Mouse (Mus musculus) heart, embryonic 10.5 days (tissue): Measurements from ENCODE around the gene Ppp1r9a. TPM values are rescaled to one million over a fixed set of nuclear protein-coding genes. Genes with fewer than 3 reads are reported as not detected.

Experiments used
- DNase-seq: peaks from one replicate; pipeline ENCODE4 v3.0.0-alpha.2; 2017; ENCODE audit warnings: low spot score
- H3K27ac ChIP-seq: fragments of 300-500 bp; sonication (generic); 2 replicates; pipeline ENCODE4 v1.5.1; 2016; ENCODE audit warnings: mild to moderate bottlenecking
- H3K27me3 ChIP-seq: fragments of 300-500 bp; sonication (generic); 2 replicates; pipeline ENCODE4 v1.6.1; 2016; ENCODE audit warnings: mild to moderate bottlenecking; ENCODE audit not compliant: poor library complexity, insufficient read depth, severe bottlenecking
- H3K36me3 ChIP-seq: fragments of 300-500 bp; sonication (generic); 2 replicates; pipeline ENCODE4 v1.6.1; 2016; ENCODE audit warnings: mild to moderate bottlenecking, moderate library complexity
- H3K4me1 ChIP-seq: fragments of 300-500 bp; sonication (generic); 2 replicates; pipeline ENCODE4 v1.6.1; 2016; ENCODE audit warnings: mild to moderate bottlenecking
- H3K4me3 ChIP-seq: fragments of 300-500 bp; sonication (generic); 2 replicates; pipeline ENCODE4 v1.5.1; 2016; ENCODE audit warnings: mild to moderate bottlenecking, moderate library complexity
- H3K9me3 ChIP-seq: fragments of 300-500 bp; sonication (generic); 2 replicates; pipeline ENCODE4 v1.6.1; 2016; ENCODE audit warnings: mild to moderate bottlenecking, moderate library complexity
- WGBS: fragments of 180-500 bp; shearing (Covaris S2); methylation state at CpG from one replicate; pipeline ENCODE4 v1.1.7; 2016; 5-methylcytosine and 5-hydroxymethylcytosine counted together
- polyA plus RNA-seq: library from polyadenylated mRNA; unstranded; fragments of >200 nt; fragmentation: Nextera tagmentation; extraction: Ambion mirVana; gene quantifications from 2 replicates; pipeline ENCODE4 v1.2.1, GENCODE M21; 2016

The Ppp1r9a gene
- polyA plus RNA-seq, 1 experiment from 2014 or later = 21.4 TPM

DNA sequence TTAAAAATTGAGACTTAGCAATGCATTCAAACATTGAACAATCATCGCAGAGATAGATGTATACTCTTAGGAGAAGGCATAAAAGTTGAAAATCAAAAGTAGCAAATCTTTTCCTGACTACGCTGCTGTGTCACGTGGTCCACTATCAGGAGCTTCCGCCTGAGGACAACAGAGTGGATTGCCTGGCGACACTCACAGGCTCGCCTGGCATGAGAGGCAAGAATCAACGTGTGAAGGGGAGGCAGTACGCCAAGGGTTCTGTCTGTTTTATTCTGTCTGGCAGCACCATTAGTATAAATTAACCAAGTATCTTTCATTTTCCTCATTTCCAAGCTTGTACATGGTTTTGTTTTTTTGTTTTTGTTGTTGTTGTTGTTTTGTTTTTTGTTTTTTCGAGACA, 68.5 kb downstream of the Ppp1r9a start:
- no peak overlapping the region for H3K4me3 ChIP-seq
- peaks cover 12% of the 10 kb centered on the region; the same call in 1 of the 2 replicates for H3K4me1 ChIP-seq
- H3K9me3 ChIP-seq = no peaks in the 10 kb centered on the region
- no peaks in the 10 kb centered on the region; the same call in 1 of the 2 replicates for H3K36me3 ChIP-seq
- peak overlapping the region; percentile 1; the same call in 1 of the 2 replicates for H3K27ac ChIP-seq
- DNase-seq = no peak
- 56% methylated on average over 9 of the region's 9 CpGs for WGBS
- no peaks in the 10 kb centered on the region for H3K27me3 ChIP-seq

DNA sequence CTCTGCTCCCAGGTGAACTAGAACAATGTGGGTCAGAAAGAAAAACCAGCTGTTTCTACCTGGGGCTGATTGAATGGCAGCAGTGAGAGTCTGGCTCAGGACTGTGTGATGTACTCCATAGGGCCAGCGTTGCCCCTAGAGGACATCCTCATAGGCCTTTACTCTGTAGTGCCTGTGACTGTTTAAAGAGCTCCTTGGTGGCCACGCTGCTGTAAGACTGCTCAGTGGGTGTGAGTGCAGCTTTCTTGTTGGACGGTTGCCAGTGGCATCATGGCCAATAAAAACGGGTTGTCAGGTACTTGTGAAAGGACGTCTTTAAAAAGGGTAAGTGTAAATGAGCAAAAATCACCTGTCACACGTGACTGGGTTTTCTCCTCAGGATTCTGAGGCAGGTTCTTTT, 70.1 kb downstream of the Ppp1r9a start:
- Histone ChIP-seq H3K9me3 (no peaks in the 10 kb centered on the region), H3K4me1 (peaks cover 12% of the 10 kb centered on the region; the same call in 1 of the 2 replicates), H3K4me3 (no peak overlapping the region), H3K27me3 (no peaks in the 10 kb centered on the region), H3K36me3 (no peaks in the 10 kb centered on the region; the same call in 1 of the 2 replicates), H3K27ac (no peak overlapping the region)
- no peak for DNase-seq
- 60% methylated on average over 6 of the region's 6 CpGs for WGBS

DNA sequence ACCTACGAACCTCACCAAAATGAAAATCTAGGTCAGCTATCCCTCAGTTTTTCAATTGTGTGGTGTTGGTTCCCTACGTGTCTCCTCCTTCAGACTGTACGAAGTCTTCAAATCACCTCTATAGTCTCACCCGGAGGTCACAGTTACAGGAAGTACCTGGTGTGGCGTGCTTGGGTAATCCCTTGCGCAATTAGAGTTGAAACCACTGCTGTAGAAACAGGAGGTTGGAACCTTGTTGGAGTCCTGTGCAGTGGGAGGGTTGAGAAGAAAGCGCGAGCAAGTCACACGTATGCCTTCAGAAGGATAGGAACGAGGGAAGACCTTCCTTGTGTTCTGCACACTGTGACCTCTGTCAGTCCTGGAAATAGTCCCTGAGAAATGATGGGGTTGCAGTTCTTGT, 70.6 kb downstream of the Ppp1r9a start:
- no peak for DNase-seq
- no peaks in the 10 kb centered on the region; the same call in 1 of the 2 replicates for H3K36me3 ChIP-seq
- no peaks in the 10 kb centered on the region for H3K9me3 ChIP-seq
- H3K4me1 ChIP-seq = peaks cover 12% of the 10 kb centered on the region; the same call in 1 of the 2 replicates
- no peak overlapping the region for H3K27ac ChIP-seq
- WGBS = 84% methylated on average over 10 of the region's 10 CpGs
- no peak overlapping the region for H3K4me3 ChIP-seq
- no peaks in the 10 kb centered on the region for H3K27me3 ChIP-seq

DNA sequence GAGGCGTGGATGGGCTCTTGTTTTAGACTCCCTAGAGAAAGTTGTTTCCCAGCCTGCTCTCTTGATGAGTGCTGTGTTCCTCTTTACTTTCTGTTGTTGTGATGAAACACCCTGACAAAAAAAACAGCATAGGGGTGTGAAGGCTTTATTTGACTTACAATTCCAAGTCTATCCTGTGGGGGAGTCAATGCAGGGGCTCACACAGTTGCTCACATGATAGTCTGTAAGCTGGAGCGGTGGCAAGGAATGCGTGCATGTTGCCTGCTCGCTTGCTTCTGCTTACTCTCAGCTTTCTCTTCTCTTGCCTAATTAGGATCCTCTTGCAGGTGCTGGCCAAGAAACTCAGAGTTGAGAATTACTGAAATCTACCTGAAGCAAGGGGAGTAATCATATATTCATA, 74.8 kb downstream of the Ppp1r9a start:
- H3K9me3 ChIP-seq = no peaks in the 10 kb centered on the region
- WGBS = 85% methylated on average over 4 of the region's 4 CpGs
- H3K27me3 ChIP-seq = no peaks in the 10 kb centered on the region
- H3K4me1 ChIP-seq = peaks cover 10% of the 10 kb centered on the region; the same call in 1 of the 2 replicates
- H3K4me3 ChIP-seq = no peak overlapping the region
- H3K27ac ChIP-seq = no peak overlapping the region
- DNase-seq = no peak
- no peaks in the 10 kb centered on the region for H3K36me3 ChIP-seq

DNA sequence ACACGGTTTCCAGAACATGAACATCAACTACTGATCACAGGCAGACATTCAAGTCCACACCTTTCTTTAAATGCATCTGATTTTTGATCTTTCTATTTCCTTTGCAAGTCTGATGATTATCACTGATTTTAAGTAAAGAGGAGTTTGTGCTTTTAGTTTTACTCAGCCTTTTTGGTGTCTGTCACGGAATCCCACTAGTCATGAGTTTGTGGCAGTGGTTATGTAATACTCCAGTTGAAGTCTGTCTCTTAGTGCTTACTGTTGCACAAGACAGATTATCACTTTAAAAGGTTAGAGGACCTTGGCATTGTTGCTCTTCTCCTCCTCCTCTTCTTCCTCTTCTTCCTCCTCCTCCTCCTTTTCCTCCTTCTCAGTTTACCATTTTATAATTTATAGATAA, 75.5 kb downstream of the Ppp1r9a start:
- no peaks in the 10 kb centered on the region for H3K36me3 ChIP-seq
- WGBS = 92% methylated on average over 2 of the region's 2 CpGs

DNA sequence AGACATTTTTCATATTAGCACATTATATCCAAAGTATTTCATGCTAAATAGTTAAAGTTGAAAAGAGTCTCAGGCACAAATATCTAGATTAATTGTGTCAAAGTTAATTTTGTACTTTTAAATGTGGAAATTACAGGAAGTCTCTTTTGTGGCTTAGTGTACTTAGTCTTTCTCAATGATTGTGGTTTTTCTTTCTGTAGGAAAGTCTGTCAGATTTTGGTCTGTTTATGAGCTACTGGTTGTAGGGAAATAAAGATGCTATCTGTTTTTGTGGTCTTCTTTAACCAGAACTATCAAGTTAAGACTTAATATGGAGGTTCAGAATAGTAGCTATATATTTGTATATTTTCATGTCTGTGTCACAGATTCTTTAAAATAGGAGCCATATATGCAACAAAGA, 76.2 kb downstream of the Ppp1r9a start:
- H3K36me3 ChIP-seq = no peaks in the 10 kb centered on the region
- DNase-seq = no peak
- H3K9me3 ChIP-seq = no peaks in the 10 kb centered on the region
- no peak overlapping the region for H3K27ac ChIP-seq
- 0 out of 2 replicates have a peak, but pooled peaks cover 6% of the 10 kb centered on the region for H3K4me1 ChIP-seq
- no peaks in the 10 kb centered on the region for H3K27me3 ChIP-seq
- H3K4me3 ChIP-seq = no peak overlapping the region

More for the DNA sequence above, 75.5 kb downstream of the Ppp1r9a start:
- Histone ChIP-seq H3K4me3 (no peak overlapping the region), H3K9me3 (no peaks in the 10 kb centered on the region), H3K27me3 (no peaks in the 10 kb centered on the region), H3K4me1 (0 out of 2 replicates have a peak, but pooled peaks cover 6% of the 10 kb centered on the region), H3K27ac (no peak overlapping the region)
- no peak for DNase-seq

DNA sequence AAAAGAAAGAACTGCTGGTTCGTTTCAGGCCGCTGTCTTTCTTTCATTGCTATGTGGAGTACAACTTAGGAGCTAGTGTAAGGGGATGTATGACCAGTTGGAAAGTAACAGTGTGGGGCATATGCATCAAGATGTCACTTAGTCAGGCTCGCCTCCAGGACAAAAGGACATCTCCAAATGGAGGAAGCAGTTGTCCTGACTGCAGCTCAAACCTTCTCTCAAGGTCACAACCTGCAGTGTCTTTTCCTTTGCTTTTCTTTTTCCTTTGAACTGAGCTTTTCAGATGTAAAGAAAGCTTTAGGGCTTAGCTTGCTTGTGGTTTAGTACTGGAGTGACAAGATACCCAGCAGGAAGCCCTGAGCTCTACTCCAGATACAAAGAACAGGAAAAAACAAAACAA, 77.4 kb downstream of the Ppp1r9a start:
- DNase-seq = no peak
- Histone ChIP-seq H3K27ac (no peak overlapping the region), H3K4me3 (no peak overlapping the region), H3K36me3 (no peaks in the 10 kb centered on the region), H3K27me3 (no peaks in the 10 kb centered on the region), H3K9me3 (no peaks in the 10 kb centered on the region), H3K4me1 (0 out of 2 replicates have a peak, but pooled peaks cover 10% of the 10 kb centered on the region)
- 70% methylated on average over 3 of the region's 3 CpGs for WGBS

DNA sequence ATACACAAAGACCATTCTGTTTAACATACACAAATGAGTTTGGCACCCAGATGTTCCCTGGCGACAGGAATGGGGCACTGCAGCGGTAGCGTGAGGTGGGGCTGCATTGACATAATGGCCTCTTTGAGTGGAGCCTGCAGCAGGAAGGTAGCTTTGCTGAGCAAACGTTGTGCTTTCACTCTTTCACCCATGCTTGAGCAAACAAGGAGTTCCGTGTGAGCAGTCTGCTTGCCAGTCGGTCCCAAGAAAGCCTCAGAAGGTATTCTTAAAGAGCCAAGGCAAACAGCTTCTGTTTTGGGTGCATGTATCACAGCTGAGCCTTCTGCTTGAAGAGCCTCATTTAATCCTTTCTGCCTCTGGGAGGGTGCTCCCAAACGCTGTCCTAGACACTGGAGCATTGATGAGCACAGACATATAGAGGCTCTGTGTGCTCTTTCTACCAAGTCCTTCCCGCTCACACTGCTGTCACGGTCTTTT, 80.0 kb downstream of the Ppp1r9a start:
- H3K36me3 ChIP-seq = no peaks in the 10 kb centered on the region
- H3K9me3 ChIP-seq = no peaks in the 10 kb centered on the region
- peak overlapping the region; percentile 52; the same call in 1 of the 2 replicates for H3K27ac ChIP-seq
- no peak overlapping the region for H3K4me3 ChIP-seq
- WGBS = 57% methylated on average over 9 of the region's 9 CpGs
- DNase-seq = no peak
- peaks cover 11% of the 10 kb centered on the region; the same call in 1 of the 2 replicates for H3K4me1 ChIP-seq
- H3K27me3 ChIP-seq = no peaks in the 10 kb centered on the region

DNA sequence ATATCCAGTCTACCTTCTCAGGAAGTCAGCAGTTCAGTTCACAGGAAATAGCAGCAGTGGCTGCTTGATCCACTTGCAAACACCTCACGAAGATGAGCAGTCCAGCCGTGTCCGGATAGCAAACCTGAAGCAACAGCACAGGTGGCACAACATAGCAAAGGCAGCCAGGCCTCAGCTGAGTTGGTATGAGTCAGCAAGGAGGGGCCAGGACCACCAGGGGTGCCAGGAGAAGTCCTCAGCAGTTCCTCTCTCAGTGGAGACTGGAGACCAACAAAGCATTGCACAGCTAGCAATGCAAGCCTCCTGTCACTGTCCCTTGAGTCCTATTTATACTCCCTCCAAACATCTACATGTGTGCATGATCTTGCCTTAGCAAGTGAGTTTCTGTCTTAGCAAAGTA, 83.0 kb downstream of the Ppp1r9a start:
- H3K27ac ChIP-seq = no peak overlapping the region
- no peaks in the 10 kb centered on the region for H3K36me3 ChIP-seq
- 80% methylated on average over 3 of the region's 3 CpGs for WGBS
- peaks cover 15% of the 10 kb centered on the region for H3K4me1 ChIP-seq
- H3K27me3 ChIP-seq = no peaks in the 10 kb centered on the region
- no peaks in the 10 kb centered on the region for H3K9me3 ChIP-seq
- H3K4me3 ChIP-seq = no peak overlapping the region
- DNase-seq = no peak

DNA sequence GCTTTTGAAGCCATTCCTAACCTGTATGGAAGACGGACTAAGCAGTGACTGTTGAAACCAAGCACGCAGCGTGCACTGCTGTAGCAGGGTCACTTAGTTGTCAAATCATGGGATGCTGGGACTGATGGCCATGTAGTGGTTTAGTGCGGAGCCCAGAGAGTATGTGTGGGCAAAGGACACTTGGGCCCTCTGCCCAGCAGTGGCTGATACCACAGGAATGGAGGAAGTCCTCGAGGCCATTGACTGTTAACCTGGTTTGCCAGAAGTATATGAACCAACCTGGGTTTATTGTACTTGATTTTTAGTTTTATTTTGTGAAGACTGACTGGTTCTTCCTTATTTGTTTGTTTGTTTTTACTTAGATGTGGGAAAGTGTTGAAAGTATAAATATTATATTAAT, 84.4 kb downstream of the Ppp1r9a start:
- Histone ChIP-seq H3K9me3 (no peaks in the 10 kb centered on the region), H3K27ac (no peak overlapping the region), H3K4me3 (no peak overlapping the region), H3K4me1 (peaks cover 15% of the 10 kb centered on the region), H3K36me3 (no peaks in the 10 kb centered on the region), H3K27me3 (no peaks in the 10 kb centered on the region)
- WGBS = 90% methylated on average over 5 of the region's 5 CpGs
- no peak for DNase-seq

DNA sequence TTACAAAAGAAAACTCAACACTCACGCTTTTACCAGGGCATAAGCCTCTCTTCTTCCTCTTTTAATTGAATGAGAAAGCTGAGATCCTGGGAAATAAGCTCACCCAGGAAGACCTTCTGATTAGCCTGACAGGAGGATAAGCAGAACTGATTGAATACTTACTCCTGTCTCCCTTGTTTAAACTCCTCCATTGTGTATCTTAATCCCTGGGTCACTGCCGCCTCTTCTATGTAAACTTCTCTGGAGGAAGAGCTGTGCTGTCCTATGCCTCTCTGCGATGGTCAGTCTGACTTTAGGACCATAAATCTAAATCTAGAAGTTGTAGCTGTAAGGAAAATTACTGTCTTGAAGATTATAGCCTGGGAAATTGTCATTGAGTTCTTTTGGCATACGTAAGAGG, 86.0 kb downstream of the Ppp1r9a start:
- peaks cover 19% of the 10 kb centered on the region for H3K4me1 ChIP-seq
- DNase-seq = no peak
- no peaks in the 10 kb centered on the region for H3K27me3 ChIP-seq
- WGBS = 42% methylated on average over 4 of the region's 4 CpGs
- H3K36me3 ChIP-seq = no peaks in the 10 kb centered on the region
- no peaks in the 10 kb centered on the region for H3K9me3 ChIP-seq
- peak overlapping the region; percentile 22; the same call in 1 of the 2 replicates for H3K27ac ChIP-seq
- no peak overlapping the region for H3K4me3 ChIP-seq

DNA sequence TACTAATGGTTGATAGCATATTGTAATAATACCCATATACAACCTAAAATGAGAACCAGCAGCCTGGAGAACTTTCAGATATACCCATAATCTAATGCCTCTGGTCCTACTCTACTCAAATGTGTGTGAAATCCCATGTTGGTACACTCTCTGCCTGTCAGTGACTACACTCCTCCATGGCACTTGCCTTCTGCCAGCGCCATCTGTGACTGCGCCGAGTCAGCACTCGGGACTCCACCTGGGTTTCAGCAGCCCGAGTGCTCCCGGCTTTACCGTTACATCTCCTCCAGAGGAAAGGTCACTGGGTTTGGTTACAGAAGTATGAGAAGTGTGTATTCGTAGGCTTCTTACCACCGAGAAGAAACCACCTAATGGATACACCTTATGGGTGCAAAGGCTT, 89.6 kb downstream of the Ppp1r9a start:
- WGBS = 95% methylated on average over 9 of the region's 9 CpGs
- H3K9me3 ChIP-seq = no peaks in the 10 kb centered on the region
- peaks cover 42% of the 10 kb centered on the region for H3K4me1 ChIP-seq
- H3K36me3 ChIP-seq = no peaks in the 10 kb centered on the region
- H3K27me3 ChIP-seq = no peaks in the 10 kb centered on the region
- H3K27ac ChIP-seq = no peak overlapping the region
- H3K4me3 ChIP-seq = no peak overlapping the region
- DNase-seq = no peak

DNA sequence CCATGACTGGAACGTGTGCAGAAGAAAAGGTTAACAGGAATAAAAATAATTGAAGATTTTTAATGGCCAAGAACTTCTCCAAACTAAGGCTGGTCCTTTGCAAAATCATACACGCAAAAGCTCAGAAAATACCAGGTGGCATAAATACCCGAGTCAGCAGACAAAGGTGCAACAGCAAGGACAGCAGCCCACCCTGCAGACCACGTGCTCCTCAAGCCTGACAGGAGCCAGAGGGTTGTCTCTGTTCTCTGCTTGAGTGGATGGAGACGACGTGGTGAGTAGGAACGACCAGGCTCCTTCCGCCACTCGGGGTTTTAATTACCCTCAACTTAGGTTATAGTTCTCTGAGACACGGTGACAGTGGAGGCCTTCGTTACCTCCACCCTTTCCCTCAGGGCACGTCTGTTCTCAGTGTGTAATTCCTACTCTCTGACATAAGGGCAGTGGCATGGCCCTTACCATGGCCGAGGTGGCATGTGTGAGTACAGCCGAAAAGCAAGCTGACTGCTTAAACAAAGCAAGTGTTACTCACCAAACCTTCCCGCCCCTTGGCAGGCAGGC, 91.0 kb downstream of the Ppp1r9a start:
- no peaks in the 10 kb centered on the region for H3K36me3 ChIP-seq
- H3K9me3 ChIP-seq = no peaks in the 10 kb centered on the region
- H3K27ac ChIP-seq = peak overlapping the region; percentile 73; the same call in 1 of the 2 replicates
- 58% methylated on average over 15 of the region's 15 CpGs for WGBS
- no peak for DNase-seq
- H3K27me3 ChIP-seq = no peaks in the 10 kb centered on the region
- no peak overlapping the region for H3K4me3 ChIP-seq
- peaks cover 38% of the 10 kb centered on the region for H3K4me1 ChIP-seq
